Mouse (Mus musculus) macrophage (primary cell): ENCODE measurements around the gene Appl1. TPM values are rescaled to one million over a fixed set of nuclear protein-coding genes. Genes with fewer than 3 reads are reported as not detected.

Experiments
- H3K27ac ChIP-seq: fragments of 350-480 bp; formaldehyde crosslinking; 2 replicates; pipeline ENCODE4 v1.9.0; 2021
- H3K36me3 ChIP-seq: fragments of 350-480 bp; formaldehyde crosslinking; 2 replicates; pipeline ENCODE4 v1.9.0; 2021; ENCODE audit errors: inconsistent target
- H3K4me3 ChIP-seq: fragments of 350-480 bp; formaldehyde crosslinking; 2 replicates; pipeline ENCODE4 v1.9.0; 2021; ENCODE audit errors: inconsistent target
- H3K79me2 ChIP-seq: fragments of 350-480 bp; formaldehyde crosslinking; 2 replicates; pipeline ENCODE4 v1.9.0; 2021; ENCODE audit errors: inconsistent target
- WGBS: methylation state at CpG from one replicate; pipeline ENCODE4 v1.1.7; 2026; ENCODE audit warnings: inconsistent platforms; ENCODE audit not compliant: missing documents; 5-methylcytosine and 5-hydroxymethylcytosine counted together
- polyA plus RNA-seq: library from polyadenylated mRNA; stranded (reverse); fragments of 250-400 nt; gene quantifications from 3 replicates; pipeline ENCODE4 v1.2.4, GENCODE M21; 2018; ENCODE audit warnings: inconsistent platforms
- total RNA-seq, 78 experiments: library from RNA; depleted of rRNA; stranded (reverse); fragments of 250-400 nt; gene quantifications; 1 replicate in 9 of 78; 2 replicates in 24 of 78; 3 replicates in 43 of 78; 4 replicates in 2 of 78; pipeline ENCODE4 v1.2.4; 2018; ENCODE audit warnings: inconsistent platforms in 56 of 78

Gene Appl1
- 100 to 1,000 TPM in 8 of 26 experiments, 10 to 100 TPM in 18; 49.3 to 326 (median 80.6) TPM for total RNA-seq (2018; cell fraction: chromatin; rRNA removed)
- total RNA-seq (2018; cell fraction: cytosol; rRNA removed) = 10 to 100 TPM; 13.3 to 31.5 (median 19.2) TPM
- 100 to 1,000 TPM in 4 of 26 experiments, 10 to 100 TPM in 22; 27.7 to 142 (median 49.4) TPM for total RNA-seq (2018; cell fraction: nucleus; rRNA removed)
- polyA plus RNA-seq = 13.9 to 18.6 TPM (median 15.8 TPM) in 3 replicates

GRCm38 (mm10) chr14:26971106-26971789, at the start of gene Appl1:
TSS of gene Appl1 (minus strand) at chr14:26971232.
- Histone ChIP-seq H3K4me3 (peak within 1 kb of the TSS; percentile 65), H3K36me3 (no peaks in the 10 kb centered on the region), H3K79me2 (peaks cover 37% of the 10 kb centered on the region), H3K27ac (peak within 1 kb of the TSS; percentile 31)
- WGBS = 18% methylated on average over 10 of the region's 10 CpGs

GRCm38 (mm10) chr14:27019850-27020249, 48.8 kb upstream of the Appl1 start:
- H3K27ac ChIP-seq = no peak overlapping the region

GRCm38 (mm10) chr14:27017936-27018335, 46.9 kb upstream of the Appl1 start:
- no peaks in the 10 kb centered on the region for H3K79me2 ChIP-seq
- H3K36me3 ChIP-seq = no peaks in the 10 kb centered on the region
- WGBS = 71% methylated on average over 2 of the region's 2 CpGs
- no peak overlapping the region for H3K4me3 ChIP-seq
- no peak overlapping the region for H3K27ac ChIP-seq

More at GRCm38 (mm10) chr14:27019850-27020249, 48.8 kb upstream of the Appl1 start:
- WGBS = 94% methylated on average over 14 of the region's 14 CpGs
- H3K4me3 ChIP-seq = no peak overlapping the region
- H3K79me2 ChIP-seq = no peaks in the 10 kb centered on the region
- no peaks in the 10 kb centered on the region for H3K36me3 ChIP-seq

- WGBS = 93% methylated on average over 4 of the region's 4 CpGs
- Histone ChIP-seq H3K4me3 (no peak overlapping the region), H3K36me3 (no peaks in the 10 kb centered on the region), H3K79me2 (no peaks in the 10 kb centered on the region), H3K27ac (no peak overlapping the region)
These were observed 42.6 kb upstream of the Appl1 start for GRCm38 (mm10) chr14:27013658-27014057.

- 75% methylated on average over 3 of the region's 5 CpGs for WGBS
- no peak overlapping the region for H3K27ac ChIP-seq
- no peak overlapping the region for H3K4me3 ChIP-seq
- no peaks in the 10 kb centered on the region for H3K79me2 ChIP-seq
- H3K36me3 ChIP-seq = no peaks in the 10 kb centered on the region
These were observed 40.5 kb upstream of the Appl1 start for GRCm38 (mm10) chr14:27011561-27011960.

DNA sequence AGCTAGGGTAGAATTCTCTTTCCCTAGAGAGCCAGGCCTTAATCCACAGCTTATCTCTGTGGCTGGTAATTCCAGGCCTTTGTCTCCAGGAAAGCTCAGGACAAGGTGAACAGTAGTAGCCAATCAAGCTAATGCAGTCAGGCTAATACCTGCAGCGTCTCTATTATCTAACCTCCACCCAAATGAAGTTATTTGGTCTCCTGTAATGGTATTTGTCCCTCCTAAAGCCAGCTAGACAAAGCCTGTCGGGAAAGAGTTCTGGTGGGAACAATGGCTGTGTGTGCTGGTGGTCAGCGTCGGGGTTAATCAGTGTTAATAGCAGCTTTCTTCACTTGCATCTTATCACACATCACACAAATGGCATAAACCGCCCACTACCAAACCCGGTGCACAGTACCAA, 34.9 kb upstream of the Appl1 start:
- Histone ChIP-seq H3K4me3 (no peak overlapping the region), H3K27ac (no peak overlapping the region), H3K79me2 (no peaks in the 10 kb centered on the region), H3K36me3 (no peaks in the 10 kb centered on the region)
- 84% methylated on average over 6 of the region's 6 CpGs for WGBS

GRCm38 (mm10) chr14:27004906-27005305, 33.9 kb upstream of the Appl1 start:
- no peaks in the 10 kb centered on the region for H3K79me2 ChIP-seq
- H3K27ac ChIP-seq = no peak overlapping the region
- whole genome bisulfite sequencing = 91% methylated on average over 6 of the region's 7 CpGs
- H3K4me3 ChIP-seq = no peak overlapping the region
- H3K36me3 ChIP-seq = no peaks in the 10 kb centered on the region

GRCm38 (mm10) chr14:27000386-27000785, 29.4 kb upstream of the Appl1 start:
- Histone ChIP-seq H3K4me3 (no peak overlapping the region), H3K27ac (no peak overlapping the region), H3K36me3 (no peaks in the 10 kb centered on the region), H3K79me2 (no peaks in the 10 kb centered on the region)
- WGBS = 57% methylated on average over 8 of the region's 11 CpGs

DNA sequence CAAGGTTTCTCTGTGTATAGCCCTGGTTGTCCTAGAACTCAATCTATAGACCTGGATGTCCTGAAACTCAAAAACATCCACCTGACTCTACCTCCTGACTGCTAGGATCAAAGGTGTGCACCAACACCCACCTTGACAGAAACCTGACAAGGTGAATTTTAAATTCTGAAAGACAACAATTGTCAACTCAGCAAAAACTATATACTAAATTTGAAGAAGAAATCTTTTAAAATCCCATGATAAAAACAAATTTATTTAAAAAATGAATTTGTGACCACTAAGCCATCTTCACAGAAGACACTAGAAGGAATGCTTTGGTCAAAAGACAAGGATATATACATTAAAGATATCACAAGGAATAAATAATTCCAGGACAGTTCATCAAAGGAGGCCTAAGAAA, 25.2 kb upstream of the Appl1 start:
- Histone ChIP-seq H3K27ac (no peak overlapping the region), H3K4me3 (no peak overlapping the region), H3K79me2 (no peaks in the 10 kb centered on the region), H3K36me3 (no peaks in the 10 kb centered on the region)

- Histone ChIP-seq H3K27ac (peak within 1 kb of the TSS; percentile 29), H3K36me3 (no peaks in the 10 kb centered on the region), H3K79me2 (no peaks in the 10 kb centered on the region), H3K4me3 (peak within 1 kb of the TSS; percentile 20)
- WGBS = 3% methylated on average over 16 of the region's 16 CpGs
These were observed 23.2 kb upstream of the Appl1 start, which contains the start of gene Hesx1 for GRCm38 (mm10) chr14:26994211-26994741. TSS of gene Hesx1 (plus strand) at chr14:26994416.

GRCm38 (mm10) chr14:26993427-26993826, 22.4 kb upstream of the Appl1 start:
- no peak overlapping the region for H3K27ac ChIP-seq
- no peaks in the 10 kb centered on the region for H3K36me3 ChIP-seq
- H3K4me3 ChIP-seq = no peak overlapping the region
- no peaks in the 10 kb centered on the region for H3K79me2 ChIP-seq
- WGBS = 55% methylated on average over 3 of the region's 3 CpGs

DNA sequence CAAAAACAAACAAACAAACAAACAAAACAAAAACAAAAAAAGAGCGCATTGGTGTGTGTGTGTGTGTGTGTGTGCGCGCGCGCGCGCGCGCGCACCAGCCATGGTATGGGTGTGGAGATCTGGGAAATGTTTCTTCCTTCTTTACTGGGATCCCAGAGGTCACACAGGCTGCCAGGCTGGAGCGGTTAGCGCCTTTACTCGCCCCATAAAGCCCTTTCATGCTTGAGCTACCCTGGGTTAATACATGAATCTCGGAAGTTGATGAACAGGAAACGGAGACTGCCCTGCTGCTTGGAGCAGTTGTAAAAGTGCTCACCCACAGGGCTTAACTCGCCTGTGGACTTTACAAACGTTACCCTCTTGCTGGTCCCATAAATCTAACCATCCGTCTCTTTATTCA, 20.6 kb upstream of the Appl1 start:
- Histone ChIP-seq H3K4me3 (no peak overlapping the region), H3K36me3 (no peaks in the 10 kb centered on the region), H3K27ac (no peak overlapping the region), H3K79me2 (no peaks in the 10 kb centered on the region)
- WGBS = 93% methylated on average over 14 of the region's 18 CpGs

DNA sequence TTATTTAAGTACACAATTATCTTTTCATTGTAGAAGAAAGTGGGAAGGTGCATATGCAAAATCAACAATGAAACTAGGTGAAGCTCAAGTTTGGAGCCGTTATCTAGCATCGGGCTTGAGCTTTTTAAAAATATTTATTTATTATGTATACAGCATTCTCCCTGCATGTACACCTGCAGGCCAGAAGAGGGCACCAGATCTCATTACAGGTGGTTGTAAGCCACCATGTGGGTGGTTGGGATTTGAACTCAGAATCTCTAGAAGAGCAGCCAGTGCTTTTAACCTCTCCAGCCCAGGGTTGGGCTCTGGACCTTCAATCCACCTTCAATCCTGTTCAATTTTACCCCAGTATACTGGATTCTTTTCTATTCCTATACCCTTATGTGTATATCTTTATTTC, 17.7 kb upstream of the Appl1 start:
- WGBS = 82% methylated on average over 2 of the region's 2 CpGs

GRCm38 (mm10) chr14:26982150-26982530, 11.1 kb upstream of the Appl1 start:
- 86% methylated on average over 5 of the region's 5 CpGs for WGBS
- no peak overlapping the region for H3K4me3 ChIP-seq
- no peak overlapping the region for H3K27ac ChIP-seq
- no peaks in the 10 kb centered on the region for H3K79me2 ChIP-seq
- no peaks in the 10 kb centered on the region for H3K36me3 ChIP-seq

More for the DNA sequence above, 17.7 kb upstream of the Appl1 start:
- H3K36me3 ChIP-seq = no peaks in the 10 kb centered on the region
- no peak overlapping the region for H3K4me3 ChIP-seq
- H3K79me2 ChIP-seq = no peaks in the 10 kb centered on the region
- H3K27ac ChIP-seq = no peak overlapping the region

- H3K79me2 ChIP-seq = no peaks in the 10 kb centered on the region
- H3K27ac ChIP-seq = no peak overlapping the region
- H3K36me3 ChIP-seq = no peaks in the 10 kb centered on the region
- 96% methylated on average over 4 of the region's 5 CpGs for WGBS
- H3K4me3 ChIP-seq = no peak overlapping the region
These were observed 10.6 kb upstream of the Appl1 start for GRCm38 (mm10) chr14:26981494-26982149.
